Mouse (Mus musculus) spleen, embryonic (tissue): ENCODE data around the gene Loxl1.

ENCODE experiments used
- CTCF ChIA-PET: fragments of 350-600 bp; sonication (Branson Sonifier 250); formaldehyde crosslinking; loops from one replicate; lab custom pipeline; 2022; lab: Charles Lee

Loxl1 gene

GRCm38 (mm10) chr9:58278313-58278712, 34.7 kb downstream of the Loxl1 start:
- CTCF ChIA-PET, result interaction anchor here (1.5 kb wide), 1 partner anchor 54 kb away, joined by 3 read pairs; no protein-coding TSS in a partner anchor

DNA sequence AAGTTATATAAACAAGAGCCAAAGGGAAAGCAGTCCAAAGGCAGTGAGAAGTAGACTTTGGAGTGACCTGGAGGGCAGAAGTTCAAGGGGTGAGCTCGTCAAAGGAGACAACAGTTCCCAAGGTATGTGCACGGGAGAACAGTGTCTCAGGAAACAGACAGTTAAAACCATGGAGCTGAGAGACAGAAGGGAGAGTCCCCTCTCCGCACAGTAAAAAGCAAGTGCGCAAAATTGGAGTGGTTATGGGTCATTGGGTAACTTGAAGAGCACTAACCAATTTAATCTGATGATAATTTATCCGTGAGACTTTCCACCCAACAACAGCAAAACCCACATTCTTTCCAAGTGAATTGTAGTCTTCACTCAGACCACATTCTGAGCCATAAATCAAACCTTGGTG, 36.6 kb downstream of the Loxl1 start:
- CTCF ChIA-PET, result interaction anchor here (0.7 kb wide), 1 partner anchor 29 kb away, joined by 3 read pairs; no protein-coding TSS in a partner anchor

DNA sequence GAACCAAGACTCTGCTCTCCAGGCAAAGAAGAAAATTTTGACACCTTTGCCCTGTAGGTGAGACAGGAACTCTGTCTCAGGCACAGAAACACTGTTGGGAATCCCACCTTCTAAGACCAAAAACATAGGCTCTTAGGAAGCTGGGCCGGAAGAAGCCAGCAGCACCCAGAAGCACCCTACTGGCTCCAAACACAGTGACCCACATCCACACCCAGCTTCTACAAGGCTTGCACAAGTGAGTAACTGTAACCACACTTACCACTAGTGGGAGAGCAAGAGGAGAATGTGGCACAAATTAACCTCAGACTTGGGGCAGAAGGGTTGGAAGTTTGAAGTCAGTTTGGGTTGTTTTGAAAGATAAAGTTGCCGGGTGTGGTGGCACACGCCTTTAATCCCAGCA, 37.2 kb downstream of the Loxl1 start:
- CTCF ChIA-PET, result interaction anchor here (0.7 to 1.0 kb wide), 2 partner anchors 26 to 28 kb away, joined by 3 to 5 read pairs; partner anchors contain the start of gene Pml

GRCm38 (mm10) chr9:58275115-58275774, 37.7 kb downstream of the Loxl1 start:
- CTCF ChIA-PET, result interaction anchor here (0.7 to 1.2 kb wide), 3 partner anchors 25 to 28 kb away, joined by 3 to 5 read pairs (median 3); partner anchors contain the start of gene Pml

- CTCF ChIA-PET, result interaction anchor here (1.2 kb wide), 1 partner anchor 27 kb away, joined by 3 read pairs; no protein-coding TSS in a partner anchor
Measured at GRCm38 (mm10) chr9:58274626-58275025, 38.4 kb downstream of the Loxl1 start.

GRCm38 (mm10) chr9:58274101-58274604, 38.8 kb downstream of the Loxl1 start:
- CTCF ChIA-PET, result interaction anchor here (1.2 kb wide), 2 partner anchors 27 kb away, joined by 3 read pairs; no protein-coding TSS in a partner anchor

DNA sequence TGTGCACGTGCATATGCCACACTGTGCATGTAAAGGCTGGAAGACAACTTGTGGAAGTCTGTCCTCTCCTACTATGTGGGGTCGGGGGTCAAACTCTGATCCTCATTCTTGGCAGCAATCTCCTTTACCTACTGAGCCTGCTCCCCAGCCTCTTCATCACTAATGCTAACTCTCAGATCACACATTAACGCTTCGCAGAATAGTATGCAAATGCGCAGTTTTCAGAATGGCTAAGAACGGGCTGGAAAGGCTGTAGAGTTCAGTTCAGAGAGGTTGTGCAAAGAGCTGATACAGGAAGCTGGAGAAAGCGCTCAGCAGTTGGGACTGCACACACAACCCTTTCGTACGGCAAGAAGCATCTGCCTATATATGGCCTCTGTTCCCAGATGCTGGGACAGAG, 40.1 kb downstream of the Loxl1 start:
- CTCF ChIA-PET, result interaction anchor here (1.2 kb wide), 2 partner anchors 25 to 26 kb away, joined by 3 read pairs; no protein-coding TSS in a partner anchor

DNA sequence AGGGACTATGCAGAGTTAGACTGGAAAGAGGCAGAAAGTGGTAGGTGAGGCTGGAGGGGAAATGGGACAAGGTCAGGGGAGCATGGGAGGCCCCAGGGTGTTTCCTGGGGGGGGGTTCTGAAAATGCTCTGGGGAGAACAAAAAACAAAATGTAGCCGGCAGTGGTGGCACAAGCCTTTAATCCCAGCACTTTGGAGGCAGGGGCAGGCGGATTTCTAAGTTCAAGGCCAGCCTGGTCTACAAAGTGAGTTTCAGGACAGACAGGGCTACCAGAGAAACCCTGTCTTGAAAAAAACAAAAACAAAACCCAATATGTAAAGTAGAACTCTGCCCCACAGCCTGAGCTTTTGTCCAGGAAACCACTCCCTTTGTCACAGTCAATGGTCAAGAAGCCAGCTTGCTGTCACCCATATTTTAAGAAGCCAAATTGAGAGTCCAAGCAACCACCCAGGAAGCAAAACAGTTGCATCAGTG, 40.9 kb downstream of the Loxl1 start:
- CTCF ChIA-PET, result interaction anchor here (1.2 kb wide), 1 partner anchor 24 kb away, joined by 3 read pairs; no protein-coding TSS in a partner anchor

- CTCF ChIA-PET, result interaction anchor here (0.7 to 1.2 kb wide), 3 partner anchors 8 to 42 kb away, joined by 3 to 23 read pairs (median 3); no protein-coding TSS in a partner anchor
Measured at GRCm38 (mm10) chr9:58271551-58271950, 41.4 kb downstream of the Loxl1 start.

DNA sequence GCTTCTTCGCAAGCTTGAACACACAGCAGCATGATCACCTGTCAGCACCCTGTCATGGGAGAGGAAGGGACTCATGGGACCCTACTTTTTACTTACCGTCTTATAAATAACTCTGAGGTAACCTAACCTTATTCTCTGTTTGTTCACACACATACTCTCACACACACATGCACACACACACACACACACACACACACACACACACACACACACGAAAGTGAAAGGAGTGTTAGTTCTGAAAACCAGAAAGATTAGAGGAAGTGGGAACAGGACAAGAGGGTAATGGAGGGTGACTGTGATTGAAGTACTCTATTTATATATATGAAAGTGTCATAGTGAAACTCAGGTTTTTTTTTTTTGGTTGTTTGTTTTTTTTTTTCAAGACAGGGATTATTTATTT, 41.9 kb downstream of the Loxl1 start:
- CTCF ChIA-PET, result interaction anchor here (0.7 to 1.2 kb wide), 4 partner anchors 9 to 41 kb away, joined by 3 to 23 read pairs (median 4); partner anchors contain the start of gene Pml

DNA sequence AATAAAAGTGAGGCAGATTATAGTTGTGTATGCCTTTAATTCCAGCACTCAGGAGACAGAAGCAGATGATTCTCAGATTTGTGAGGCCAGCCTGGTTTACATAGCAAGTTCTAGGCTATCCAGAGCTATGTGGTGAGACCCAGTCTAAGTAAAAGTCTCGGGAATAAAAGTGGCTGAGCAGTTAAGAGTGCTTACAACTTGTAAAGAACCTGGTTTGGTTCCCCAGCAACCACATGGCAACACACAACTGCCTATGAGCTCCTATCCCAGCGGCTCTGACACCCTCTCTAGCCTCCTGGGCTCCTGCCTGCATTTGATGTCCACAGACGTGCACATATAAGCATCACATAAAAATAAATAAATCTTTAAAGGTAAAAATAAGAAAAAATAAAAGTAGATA, 42.9 kb downstream of the Loxl1 start:
- CTCF ChIA-PET, result interaction anchor here (1.0 to 1.2 kb wide), 2 partner anchors 21 to 23 kb away, joined by 3 to 5 read pairs; partner anchors contain the start of gene Pml

GRCm38 (mm10) chr9:58268384-58269313, 44.3 kb downstream of the Loxl1 start:
- CTCF ChIA-PET, result interaction anchor here (0.6 to 3.4 kb wide), 4 partner anchors 13 to 697 kb away, joined by 5 to 15 read pairs (median 6); no protein-coding TSS in a partner anchor

DNA sequence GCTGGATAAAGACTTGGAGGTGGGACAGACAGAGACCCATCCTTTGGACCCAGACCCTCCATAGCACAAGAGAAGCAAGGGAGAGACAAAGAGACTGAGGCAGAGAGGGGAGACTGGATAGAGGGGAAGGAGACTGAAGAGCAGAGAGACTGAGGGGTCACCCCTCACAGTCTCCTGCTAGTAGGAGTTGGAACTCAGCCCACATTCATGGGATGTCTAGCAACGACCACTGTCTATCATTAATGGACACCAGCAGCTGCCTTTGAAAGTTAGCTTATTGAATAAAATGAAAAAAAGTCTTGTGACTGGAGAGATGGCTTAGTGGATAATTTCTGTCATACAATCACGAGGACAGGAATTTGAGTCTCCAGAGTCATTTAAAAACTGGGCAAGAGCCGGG, 45.9 kb downstream of the Loxl1 start:
- CTCF ChIA-PET, result interaction anchor here (0.6 to 3.4 kb wide), 3 partner anchors 11 to 42 kb away, joined by 6 to 15 read pairs (median 6); partner anchors contain the start of gene Stoml1

DNA sequence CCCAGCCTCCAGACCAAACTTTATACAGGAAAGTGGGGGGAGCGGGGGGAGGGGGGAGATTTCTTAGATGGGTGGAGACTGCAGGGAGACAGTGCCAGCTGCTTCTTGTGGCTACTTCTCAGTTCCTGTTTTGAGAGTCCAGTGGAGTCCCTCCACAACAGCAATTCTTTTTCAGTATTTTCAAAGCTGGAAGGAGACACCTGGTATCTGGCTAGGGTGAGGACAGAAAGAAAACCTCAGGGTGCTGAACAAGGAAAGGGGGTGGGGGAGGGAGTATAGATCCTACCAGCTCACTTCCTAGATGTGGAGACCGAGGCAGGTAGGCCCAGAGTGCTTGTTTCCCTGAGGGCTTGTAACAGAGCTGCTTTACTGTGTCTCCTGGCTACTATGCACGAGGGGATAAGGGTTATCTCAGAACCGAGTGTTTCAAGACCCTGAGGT, 46.4 kb downstream of the Loxl1 start:
- CTCF ChIA-PET, result interaction anchor here (0.6 to 3.4 kb wide), 3 partner anchors 11 to 41 kb away, joined by 6 to 15 read pairs (median 6); partner anchors contain the start of gene Stoml1

- CTCF ChIA-PET, result interaction anchor here (3.4 kb wide), 1 partner anchor 10 kb away, joined by 15 read pairs; no protein-coding TSS in a partner anchor
Measured at GRCm38 (mm10) chr9:58265368-58265767, 47.6 kb downstream of the Loxl1 start.

DNA sequence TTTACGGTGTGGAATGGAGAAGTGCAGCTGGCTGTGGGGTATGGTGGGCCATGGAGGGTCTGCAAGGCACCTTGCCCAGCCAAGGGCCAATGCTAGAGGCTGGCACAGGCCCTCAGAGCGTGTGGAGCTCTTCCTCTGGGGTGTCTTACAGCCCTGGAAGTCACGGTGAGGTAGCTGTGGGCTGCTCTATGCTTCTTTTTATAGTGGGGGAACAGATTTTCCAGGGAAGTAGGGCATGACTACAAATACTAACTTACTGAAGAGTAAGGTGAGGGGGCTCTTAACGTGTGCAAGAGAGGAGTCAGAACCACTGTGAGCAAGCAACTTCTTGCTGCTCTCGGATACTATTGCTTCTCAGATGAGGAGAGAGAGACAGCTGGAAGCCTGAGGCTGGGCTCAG, 50.5 kb downstream of the Loxl1 start:
- CTCF ChIA-PET, result no interaction called here

DNA sequence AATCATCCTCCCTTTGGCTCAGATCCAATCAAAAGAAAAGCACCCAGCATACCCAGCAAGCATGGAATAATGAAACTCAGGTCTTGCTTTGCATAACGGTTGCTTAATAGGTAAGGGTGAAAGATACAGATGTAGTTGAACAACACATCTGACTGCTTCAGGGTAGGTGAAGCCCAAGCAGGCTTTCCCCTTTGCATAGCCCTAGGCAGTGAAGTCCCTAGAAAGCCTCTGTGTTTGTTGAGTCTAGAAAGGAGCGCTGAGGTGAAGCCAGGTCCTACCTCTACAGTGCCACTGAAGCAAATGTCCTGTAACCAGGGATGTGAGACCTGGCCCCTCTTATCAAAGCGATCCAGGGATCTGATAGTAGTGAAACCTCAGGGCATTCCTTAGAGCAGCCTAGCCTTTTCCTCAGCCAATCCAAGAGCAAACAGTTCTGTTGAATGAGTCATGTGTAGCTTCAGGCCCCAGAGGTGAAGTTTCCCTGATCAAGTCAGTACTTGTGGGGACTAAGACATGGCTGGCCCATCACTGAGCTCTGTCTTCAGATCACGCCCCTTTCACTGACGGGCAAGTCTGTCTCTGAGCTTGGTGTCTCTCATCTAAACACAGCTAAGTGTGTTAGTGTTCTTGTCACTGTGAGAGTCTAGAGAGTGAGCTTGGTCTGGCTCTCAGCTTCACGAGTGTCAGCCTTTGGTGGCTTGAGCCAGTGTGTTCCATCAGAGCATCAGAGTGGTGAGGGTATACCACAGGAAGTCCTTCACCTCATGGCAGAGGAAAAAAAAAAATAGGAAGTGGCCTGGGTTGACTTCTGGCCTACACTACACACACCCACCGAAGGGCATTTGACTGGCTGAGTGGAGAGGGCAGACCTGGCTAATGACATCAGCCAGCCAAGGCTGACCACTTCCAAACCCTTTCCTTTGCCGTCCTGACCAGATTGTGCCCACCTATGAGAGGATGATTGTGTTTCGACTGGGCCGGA, 57.0 kb downstream of the Loxl1 start:
- CTCF ChIA-PET, result interaction anchor here (0.5 to 4.1 kb wide), 3 partner anchors 9 to 53 kb away, joined by 3 to 15 read pairs (median 3); no protein-coding TSS in a partner anchor

- CTCF ChIA-PET, result interaction anchor here (0.6 to 4.1 kb wide), 2 partner anchors 11 to 346 kb away, joined by 3 to 15 read pairs; no protein-coding TSS in a partner anchor
Measured at GRCm38 (mm10) chr9:58255105-58255504, 57.9 kb downstream of the Loxl1 start.

- CTCF ChIA-PET, result interaction anchor here (0.6 to 4.1 kb wide), 4 partner anchors 8 to 594 kb away, joined by 3 to 15 read pairs (median 4); no protein-coding TSS in a partner anchor
Measured at GRCm38 (mm10) chr9:58253805-58254122, 59.2 kb downstream of the Loxl1 start.
